Mouse (Mus musculus) left cerebral cortex, adult 8-10 months (tissue): ENCODE measurements around the gene Ifi202b. TPM values are rescaled to one million over a fixed set of nuclear protein-coding genes. Genes with fewer than 3 reads are reported as not detected.

Experiments
- total RNA-seq, 4 experiments: library from RNA; stranded (reverse); gene quantifications; 2 replicates each; pipeline ENCODE4 v1.2.4; 2022

Ifi202b gene
- total RNA-seq, 4 experiments from 2014 or later: not detected

Other genes with a start within 250 kb of the Ifi202b start
- under 1 TPM; 0.13 to 0.65 (median 0.36) TPM for gene Ifi207, start 241.0 kb downstream of the Ifi202b start, total RNA-seq
- gene Ifi204, start 215.8 kb downstream of the Ifi202b start, total RNA-seq: 1 to 10 TPM in 1 of 4 experiments, under 1 TPM in 3; 0.30 to 1.1 (median 0.61) TPM
- gene Ifi211, start 69.7 kb downstream of the Ifi202b start, total RNA-seq: under 1 TPM in 2 of 4 experiments, not detected in 2; 0.26 to 0.55 TPM
- gene Mndal, start 40.3 kb downstream of the Ifi202b start, total RNA-seq: 1 to 10 TPM; 1.1 to 1.6 (median 1.3) TPM
- gene Ifi203, start 40.1 kb downstream of the Ifi202b start, total RNA-seq: under 1 TPM; 0.65 to 0.87 (median 0.69) TPM
- not detected for gene Ifi205, start 49.1 kb upstream of the Ifi202b start, total RNA-seq
- not detected for gene Olfr433, start 58.0 kb upstream of the Ifi202b start, total RNA-seq
- gene Olfr432, start 66.5 kb upstream of the Ifi202b start, total RNA-seq: not detected
- not detected for gene Olfr430, start 83.9 kb upstream of the Ifi202b start, total RNA-seq
- not detected for gene Olfr429, start 101.6 kb upstream of the Ifi202b start, total RNA-seq
- not detected for gene Olfr427, start 114.1 kb upstream of the Ifi202b start, total RNA-seq
- not detected for gene Olfr231, start 138.4 kb upstream of the Ifi202b start, total RNA-seq
- not detected for gene Olfr424, start 148.8 kb upstream of the Ifi202b start, total RNA-seq
- not detected for gene Olfr420, start 172.9 kb upstream of the Ifi202b start, total RNA-seq
- under 1 TPM in 2 of 4 experiments, not detected in 2; 0.05 to 0.06 TPM for gene Spta1, start 190.0 kb upstream of the Ifi202b start, total RNA-seq